Mouse (Mus musculus): ENCODE results near the gene Ahnak.
"Not testable (repeated sequence)": the region's sequence is repeated elsewhere in the genome, so short reads cannot be mapped to it uniquely, and the experiment has no call there.

Ahnak gene

DNA sequence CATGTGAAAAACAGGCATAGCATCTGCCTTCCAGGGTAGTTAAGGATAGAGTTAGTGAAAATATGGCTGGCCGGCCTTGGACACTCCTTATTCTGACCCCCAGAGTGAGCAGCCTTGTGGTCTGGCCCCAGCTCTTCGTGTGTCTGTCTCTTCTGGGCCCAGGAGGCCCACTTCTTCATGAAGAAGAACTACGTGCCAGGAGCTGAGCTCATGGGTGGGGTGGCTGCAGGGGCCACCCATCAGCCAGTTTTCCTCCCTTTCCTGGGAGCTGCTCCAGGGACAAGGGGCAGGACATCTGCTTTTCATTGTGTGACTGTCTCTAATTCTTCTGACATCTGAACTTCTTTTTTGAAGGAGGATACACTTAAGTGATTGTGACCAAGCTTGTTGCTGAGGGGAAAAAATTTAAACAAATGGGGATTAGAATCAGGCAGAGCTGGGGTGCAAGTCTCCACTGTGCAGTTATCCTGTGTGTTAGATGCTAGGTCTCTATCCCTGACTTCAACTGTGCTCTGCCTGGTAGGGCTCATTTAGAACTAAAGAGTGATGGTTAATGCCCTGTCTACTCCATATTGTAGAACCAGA is 116.1 kb downstream of the Ahnak start:
- no peak for DNase-seq

DNA sequence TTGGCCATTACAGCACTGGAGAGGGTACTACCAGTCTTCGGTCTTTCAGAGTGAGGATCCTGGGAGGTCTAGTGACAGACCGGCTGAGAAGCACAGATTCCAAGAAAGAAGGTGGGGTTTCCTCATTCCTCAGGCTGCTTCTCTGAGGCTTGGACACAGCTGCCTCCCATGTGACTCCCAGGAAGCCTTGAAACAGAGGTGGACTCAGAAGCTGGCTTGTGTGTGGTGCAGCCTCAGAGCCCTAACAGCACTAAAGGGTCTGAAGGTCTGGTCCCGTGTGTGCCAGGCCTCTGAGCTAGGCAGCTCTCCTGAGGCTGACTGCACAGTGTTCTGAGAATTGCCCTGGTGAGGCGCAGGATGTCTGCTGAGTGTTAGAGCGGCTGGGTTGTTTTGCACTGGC is 117.0 kb downstream of the Ahnak start:
- DNase-seq = no peak

GRCm38 (mm10) chr19:9106751-9107378 is 117.8 kb downstream of the Ahnak start:
- no peak for DNase-seq

- no peak for DNase-seq
These were observed 118.3 kb downstream of the Ahnak start for GRCm38 (mm10) chr19:9107379-9107755.

- DNase-seq = no peak
These were observed 119.5 kb downstream of the Ahnak start for GRCm38 (mm10) chr19:9108536-9108935.

DNA sequence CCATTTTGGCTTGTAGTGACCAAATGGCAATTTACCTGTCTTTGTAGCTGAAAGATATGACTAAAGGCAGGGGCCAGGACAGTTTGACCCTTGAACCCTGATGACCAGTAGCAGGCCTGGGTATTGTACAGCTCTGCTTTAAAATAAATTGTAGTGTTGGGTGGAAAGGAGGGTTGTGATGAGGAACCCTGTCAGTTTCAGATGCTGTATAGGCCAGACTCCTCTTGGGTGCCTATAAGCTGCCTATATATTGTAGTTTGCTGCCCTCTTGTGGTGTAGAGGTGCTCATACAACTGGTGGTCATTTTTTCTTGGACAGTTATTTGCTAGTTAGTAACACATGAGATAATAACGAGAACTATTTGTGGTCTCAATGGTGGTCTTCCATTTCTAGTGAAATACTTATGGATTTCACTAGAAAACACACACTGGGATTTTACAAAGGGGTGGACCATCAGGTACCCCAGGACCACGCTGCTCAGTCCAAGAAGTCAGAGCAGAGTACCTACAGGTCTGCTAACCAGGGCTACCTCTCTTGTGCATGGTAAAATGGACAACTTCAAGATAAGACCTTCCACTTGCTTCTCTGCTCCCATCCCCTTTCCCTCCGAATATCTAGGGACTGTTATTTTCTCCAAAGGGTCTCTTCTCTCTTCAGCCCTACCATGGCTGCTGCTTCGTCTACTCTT is 121.2 kb downstream of the Ahnak start:
- DNase-seq = no peak

DNA sequence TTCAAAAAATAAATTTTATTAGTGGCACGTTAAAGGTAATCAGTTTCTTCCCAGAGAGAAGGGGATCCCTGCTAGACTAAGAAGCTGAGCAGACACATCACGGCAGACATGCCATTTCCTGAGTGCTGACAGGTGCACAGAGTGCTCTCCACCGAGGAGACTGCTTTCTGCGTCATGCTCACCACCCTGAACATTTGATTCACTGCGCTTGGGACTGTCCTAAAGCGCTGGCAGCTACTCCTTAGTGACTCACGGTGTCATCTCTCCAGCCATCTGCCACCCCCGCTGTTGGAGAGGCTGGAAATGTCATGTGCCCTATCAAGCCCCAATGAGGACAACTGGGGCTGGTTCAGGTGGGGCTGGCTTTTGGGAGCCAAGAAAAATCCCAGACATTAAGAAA is 123.0 kb downstream of the Ahnak start:
- DNase-seq = no peak

DNA sequence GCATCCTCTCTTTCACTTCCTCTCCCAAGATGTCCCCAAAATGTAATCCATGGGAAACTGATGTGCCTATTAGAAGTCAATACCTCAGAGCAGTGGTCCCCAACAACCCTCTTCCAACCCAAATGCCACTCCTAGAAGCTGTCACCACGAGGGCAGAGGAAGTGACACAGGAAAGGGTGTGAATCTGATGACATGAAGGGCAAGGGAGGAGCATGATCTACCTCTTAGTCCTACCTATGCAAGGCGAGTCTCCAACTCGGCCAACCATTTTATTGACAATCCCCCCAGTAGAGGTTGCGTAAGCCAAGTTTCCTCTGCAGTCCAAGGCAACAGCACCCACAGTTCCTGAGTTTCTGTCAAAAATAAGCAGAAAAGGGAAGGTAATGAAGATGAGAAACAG is 127.2 kb downstream of the Ahnak start:
- no peak for DNase-seq

DNA sequence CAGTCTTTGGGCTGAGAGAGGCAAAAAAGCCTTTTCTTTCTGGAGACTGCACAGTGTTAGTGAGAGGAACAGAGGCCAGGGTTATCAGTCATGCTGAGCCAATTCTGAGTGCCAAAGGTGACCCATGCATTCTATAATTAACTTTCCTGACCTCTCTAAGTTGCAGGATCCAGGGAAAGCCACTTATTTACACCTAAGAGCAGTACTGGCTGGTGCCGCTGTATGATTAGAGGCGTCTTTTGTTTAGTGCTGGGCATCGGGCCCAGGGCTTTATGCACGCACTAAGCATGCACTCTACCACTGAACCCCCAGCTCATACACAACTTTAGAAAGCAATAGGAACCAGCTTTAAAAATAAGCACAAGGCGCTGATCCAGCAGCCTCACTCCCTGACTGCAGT is 128.2 kb downstream of the Ahnak start:
- no peak for DNase-seq

DNA sequence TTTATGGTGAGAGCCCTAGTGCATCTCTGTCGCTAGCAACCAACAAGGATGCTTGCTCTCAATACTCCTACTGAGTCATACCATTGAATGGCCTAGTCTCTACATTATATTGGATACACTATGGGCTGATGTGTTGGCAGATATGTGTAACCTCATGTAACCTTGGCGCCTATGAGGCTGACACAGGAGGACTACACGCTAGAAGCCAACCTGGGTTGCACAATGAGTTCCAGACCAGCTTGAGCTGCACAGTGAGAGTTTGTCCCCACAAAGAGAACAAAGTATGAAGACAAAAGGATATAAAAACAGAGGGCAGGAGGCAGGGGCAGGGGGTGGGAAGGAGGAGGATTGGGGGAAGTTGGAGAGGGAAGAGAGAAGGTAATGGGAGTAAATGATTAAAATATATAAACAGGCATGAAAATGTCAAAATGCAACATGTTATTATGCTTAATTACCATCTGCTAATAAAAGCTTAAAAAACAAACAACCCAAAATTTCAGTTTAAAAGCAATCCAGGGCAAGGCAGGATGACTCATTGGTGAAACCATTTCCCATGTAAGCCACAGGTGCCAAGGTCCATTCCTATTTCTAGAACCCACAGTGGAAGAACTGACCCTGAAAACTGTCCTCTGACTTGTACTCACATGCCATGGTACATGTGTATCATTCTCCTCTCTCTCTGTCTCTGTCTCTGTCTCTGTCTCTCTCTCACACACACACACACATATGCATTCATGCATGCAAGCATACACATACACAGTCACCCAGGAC is 130.8 kb downstream of the Ahnak start:
- no peak for DNase-seq

GRCm38 (mm10) chr19:9122390-9122789 is 133.3 kb downstream of the Ahnak start:
- DNase-seq = no peak

GRCm38 (mm10) chr19:9123986-9124385 is 134.9 kb downstream of the Ahnak start:
- not testable (repeated sequence) for DNase-seq

Measured in right cerebral cortex, postnatal 14 days (tissue).